Mouse (Mus musculus) G1E (cell line): ENCODE data around the gene Sapcd1. TPM values are rescaled to one million over a fixed set of nuclear protein-coding genes. Genes with fewer than 3 reads are reported as not detected.

ENCODE experiments used
- ATAC-seq: 2 replicates; pipeline ENCODE4 v1.8.0; 2016; ENCODE audit warnings: mild to moderate bottlenecking; ENCODE audit not compliant: insufficient number of reproducible peaks, poor library complexity, low FRiP score, severe bottlenecking; ENCODE audit errors: extremely low read depth
- DNase-seq: peaks from one replicate; pipeline ENCODE4 v3.0.0; 2012; ENCODE audit warnings: low spot score
- H3K27me3 ChIP-seq: 2 replicates; pipeline ENCODE4 v1.6.1; 2012; ENCODE audit warnings: mild to moderate bottlenecking, low read length, inconsistent platforms; ENCODE audit not compliant: insufficient read depth
- H3K36me3 ChIP-seq: replicated peaks from 2 replicates; pipeline ENCODE3; 2012; ENCODE audit warnings: mild to moderate bottlenecking, inconsistent platforms
- H3K4me1 ChIP-seq: 2 replicates; pipeline ENCODE4 v1.6.1; 2012; ENCODE audit warnings: low read depth, low read length, inconsistent platforms, mixed read lengths; ENCODE audit not compliant: insufficient read depth
- H3K4me3 ChIP-seq: 2 replicates; pipeline ENCODE4 v1.5.1; 2012; ENCODE audit warnings: low read depth, mild to moderate bottlenecking, inconsistent platforms, low read length, moderate library complexity, mixed read lengths
- H3K9me3 ChIP-seq: replicated peaks from 2 replicates; pipeline ENCODE4 v1.6.1; 2012; ENCODE audit warnings: inconsistent platforms
- CTCF ChIP-seq: IDR thresholded peaks from 2 replicates; pipeline ENCODE4 v1.5.1; 2012; ENCODE audit warnings: low read depth, low read length, inconsistent platforms, mixed read lengths
- GATA1 ChIP-seq: IDR thresholded peaks from 2 replicates; pipeline ENCODE4 v1.6.1; 2012; ENCODE audit warnings: borderline replicate concordance, low read length, inconsistent platforms, mixed read lengths
- GATA2 ChIP-seq: IDR thresholded peaks from 2 replicates; pipeline ENCODE4 v1.6.1; 2012; ENCODE audit warnings: low read depth, low read length, inconsistent platforms, borderline replicate concordance
- POLR2AphosphoS5 ChIP-seq: IDR thresholded peaks from 2 replicates; pipeline ENCODE4 v1.6.1; 2012; ENCODE audit warnings: low read depth, low read length, inconsistent platforms; ENCODE audit not compliant: insufficient replicate concordance
- TAL1 ChIP-seq: conservative IDR thresholded peaks from 2 replicates; pipeline ENCODE4 v1.6.1; 2012; ENCODE audit warnings: low read depth, low read length, inconsistent platforms, mixed read lengths
- polyA plus RNA-seq: library from polyadenylated mRNA; stranded (reverse); fragments of >175 nt; gene quantifications from 2 replicates; pipeline ENCODE4 v1.2.3, GENCODE M21; 2012
- total RNA-seq, 2 experiments: library from RNA; stranded (forward) in 1 of 2; stranded (reverse) in 1 of 2; fragments of 200-1000 nt in 1 of 2; fragments of >200 nt in 1 of 2; fragmentation: Nextera tagmentation in 1 of 2; gene quantifications; 2 replicates each; pipeline ENCODE4 v1.2.3; 2014 to 2017

The Sapcd1 gene
- total and polyA plus RNA-seq, 3 experiments: 35.3 to 156 (median 90.0) TPM

DNA sequence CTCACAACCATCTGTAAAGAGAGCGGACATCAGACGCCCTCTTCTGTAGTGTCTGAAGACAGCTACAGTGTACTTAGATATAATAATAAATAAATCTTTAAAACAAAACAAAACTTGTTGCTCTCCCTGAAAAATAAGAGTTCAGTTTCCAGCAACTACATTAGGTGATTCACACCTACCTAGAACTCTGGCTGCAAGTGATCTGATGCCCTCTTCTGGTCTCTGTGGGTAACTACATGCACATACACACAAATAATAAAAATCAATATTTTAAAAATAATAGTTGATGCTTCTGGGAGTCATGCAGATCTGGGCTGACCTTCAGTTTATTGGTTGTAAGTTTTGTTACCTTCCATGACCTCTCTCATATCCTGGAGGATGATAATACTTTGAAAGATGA is 43.6 kb downstream of the Sapcd1 start:
- ATAC-seq (no peak), DNase-seq (no peak)
- Histone ChIP-seq H3K4me3 (no peak overlapping the region), H3K36me3 (peaks cover 58% of the 10 kb centered on the region), H3K4me1 (peaks cover 43% of the 10 kb centered on the region), H3K27me3 (no peaks in the 10 kb centered on the region), H3K9me3 (no peaks in the 10 kb centered on the region)
- no peak for TF ChIP-seq GATA1
- no peak for TF ChIP-seq GATA2
- TF ChIP-seq POLR2AphosphoS5: no peak
- TF ChIP-seq CTCF: no peak
- no peak for TF ChIP-seq TAL1

DNA sequence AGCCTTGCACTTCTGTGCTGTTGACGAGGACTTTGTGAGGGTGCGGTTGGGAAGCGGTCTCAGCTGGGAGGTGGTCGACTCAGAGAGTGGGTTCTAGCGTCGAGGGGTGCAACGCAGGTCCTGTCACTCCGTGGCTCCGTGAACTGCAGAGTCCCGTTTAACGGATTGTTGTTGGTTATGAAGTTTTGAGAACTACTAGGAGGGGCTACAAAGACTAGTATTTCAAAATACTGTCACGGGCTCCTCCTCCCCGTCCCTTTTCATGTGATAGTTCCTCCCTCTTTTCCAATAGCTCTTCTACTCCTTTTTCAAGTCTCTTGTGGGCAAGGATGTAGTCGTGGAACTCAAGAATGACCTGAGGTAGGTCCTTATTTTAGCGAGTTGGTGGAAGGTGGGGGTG is 45.5 kb downstream of the Sapcd1 start:
- Histone ChIP-seq H3K36me3 (peaks cover 63% of the 10 kb centered on the region), H3K4me3 (peak overlapping the region; percentile 92), H3K27me3 (no peaks in the 10 kb centered on the region), H3K9me3 (peaks cover 10% of the 10 kb centered on the region), H3K4me1 (peaks cover 43% of the 10 kb centered on the region)
- TF ChIP-seq TAL1: no peak
- TF ChIP-seq GATA1: no peak
- no peak for TF ChIP-seq CTCF
- TF ChIP-seq POLR2AphosphoS5: no peak
- no peak for TF ChIP-seq GATA2
- ATAC-seq (no peak), DNase-seq (no peak)

DNA sequence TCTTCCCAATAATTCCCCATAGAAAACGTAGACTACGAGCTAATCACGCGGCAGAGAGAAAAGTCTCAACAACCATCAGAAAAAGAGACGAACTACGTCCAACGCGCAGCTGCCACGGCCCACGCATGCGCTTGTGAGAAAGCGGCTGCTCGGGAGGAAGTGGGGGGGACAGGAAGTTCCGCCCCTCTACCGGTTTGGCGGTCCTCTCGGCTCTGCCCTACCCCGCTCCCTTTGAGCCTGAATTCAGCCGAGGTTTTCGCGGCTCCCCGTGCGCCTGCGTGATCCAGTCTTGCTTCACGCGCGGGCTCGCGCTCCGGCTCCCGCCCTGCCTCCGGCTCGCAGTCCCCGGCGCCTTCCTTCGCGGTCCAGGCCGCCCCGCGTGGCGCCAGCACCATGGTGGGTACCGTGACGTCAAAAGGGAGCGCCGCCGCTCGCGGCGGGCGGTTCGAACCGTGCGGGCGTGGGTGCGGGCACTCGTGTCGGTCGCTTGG is 46.1 kb downstream of the Sapcd1 start, which contains the start of gene Lsm2:
TSS of gene Lsm2 (plus strand) at position 173 of the 491 bp plus-strand sequence.
- DNase-seq: peak; percentile 84
- Histone ChIP-seq H3K36me3 (peaks cover 66% of the 10 kb centered on the region), H3K4me1 (peaks cover 43% of the 10 kb centered on the region), H3K9me3 (peaks cover 14% of the 10 kb centered on the region), H3K4me3 (peak within 1 kb of the TSS; percentile 92), H3K27me3 (no peaks in the 10 kb centered on the region)
- TF ChIP-seq CTCF (no peak), POLR2AphosphoS5 (no peak), GATA1 (no peak), GATA2 (no peak), TAL1 (no peak)
- peak; percentile 73 for ATAC-seq

DNA sequence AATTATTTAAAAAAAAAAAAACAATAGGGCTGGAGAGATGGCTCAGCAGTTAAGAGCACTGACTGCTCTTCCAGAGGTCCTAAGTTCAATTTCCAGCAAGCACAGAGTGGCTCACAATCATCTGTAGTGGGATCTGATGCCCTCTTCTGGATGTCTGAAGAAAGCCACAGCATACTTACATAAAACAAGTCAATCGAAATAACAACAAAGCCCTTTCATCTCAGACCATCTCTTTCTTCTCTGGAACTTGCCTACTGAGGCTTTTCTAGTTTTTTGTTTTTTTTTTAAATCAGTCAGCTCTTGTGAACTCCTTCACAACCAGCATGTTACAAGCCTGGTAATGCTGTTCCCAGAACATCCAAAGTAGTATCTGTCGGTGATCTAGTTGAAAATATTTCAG is 47.2 kb downstream of the Sapcd1 start:
- peaks cover 14% of the 10 kb centered on the region for H3K9me3 ChIP-seq
- DNase-seq (no peak), ATAC-seq (no peak)
- peak overlapping the region; percentile 92 for H3K4me3 ChIP-seq
- no peaks in the 10 kb centered on the region for H3K27me3 ChIP-seq
- H3K4me1 ChIP-seq: peaks cover 36% of the 10 kb centered on the region
- TF ChIP-seq CTCF (peak; percentile 24; the same call in 1 of the 2 replicates), GATA1 (no peak), POLR2AphosphoS5 (no peak), TAL1 (no peak), GATA2 (no peak)
- peaks cover 61% of the 10 kb centered on the region for H3K36me3 ChIP-seq

DNA sequence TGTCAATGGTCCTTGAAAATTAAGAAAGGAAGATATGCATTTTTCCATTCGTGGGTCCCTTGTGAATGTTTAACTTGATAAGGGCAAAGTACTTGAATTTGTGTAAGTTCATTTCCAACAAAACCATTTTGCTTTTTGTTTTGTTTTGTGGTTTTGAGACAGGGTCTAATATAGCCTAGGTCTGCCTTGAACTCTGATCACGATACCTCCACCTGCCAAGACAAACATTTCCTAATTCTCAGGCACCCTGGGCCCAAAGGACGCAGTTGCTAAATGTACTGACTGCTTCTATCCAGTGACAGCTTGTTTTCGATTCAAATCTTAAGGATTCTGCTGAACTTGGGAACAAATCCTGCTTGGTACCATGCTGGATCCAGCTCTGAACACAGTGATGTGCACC is 48.2 kb downstream of the Sapcd1 start:
- Histone ChIP-seq H3K4me1 (peaks cover 25% of the 10 kb centered on the region), H3K36me3 (peaks cover 50% of the 10 kb centered on the region), H3K9me3 (peaks cover 14% of the 10 kb centered on the region), H3K4me3 (no peak overlapping the region), H3K27me3 (no peaks in the 10 kb centered on the region)
- no peak for ATAC-seq
- no peak for DNase-seq
- TF ChIP-seq GATA1 (no peak), TAL1 (no peak), GATA2 (no peak), POLR2AphosphoS5 (no peak)

DNA sequence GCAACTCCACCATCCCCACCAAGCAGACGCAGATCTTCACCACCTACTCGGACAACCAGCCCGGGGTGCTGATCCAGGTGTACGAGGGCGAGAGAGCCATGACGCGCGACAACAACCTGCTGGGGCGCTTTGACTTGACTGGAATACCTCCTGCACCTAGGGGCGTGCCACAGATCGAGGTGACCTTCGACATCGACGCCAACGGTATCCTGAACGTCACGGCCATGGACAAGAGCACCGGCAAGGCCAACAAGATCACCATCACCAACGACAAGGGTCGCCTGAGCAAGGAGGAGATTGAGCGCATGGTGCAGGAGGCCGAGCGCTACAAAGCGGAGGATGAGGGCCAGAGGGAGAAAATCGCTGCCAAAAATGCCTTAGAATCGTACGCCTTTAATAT is 49.6 kb downstream of the Sapcd1 start:
- DNase-seq (no peak), ATAC-seq (no peak)
- Histone ChIP-seq H3K9me3 (peaks cover 14% of the 10 kb centered on the region), H3K27me3 (no peaks in the 10 kb centered on the region), H3K4me3 (no peak overlapping the region), H3K4me1 (peaks cover 18% of the 10 kb centered on the region), H3K36me3 (peaks cover 42% of the 10 kb centered on the region)
- no peak for TF ChIP-seq POLR2AphosphoS5
- no peak for TF ChIP-seq GATA1
- no peak for TF ChIP-seq GATA2
- no peak for TF ChIP-seq CTCF
